Mouse (Mus musculus) cortical plate, adult 2 months (tissue): ENCODE measurements around the gene Bcam.

Source experiments
- CTCF ChIP-seq: fragments of 200-500 bp; IDR thresholded peaks from 2 replicates; pipeline ENCODE4 v1.5.1; 2011; ENCODE audit warnings: mild to moderate bottlenecking, control low read depth, low read length; ENCODE audit not compliant: insufficient read depth; ENCODE audit errors: extremely low read depth
- POLR2A ChIP-seq: fragments of 200-500 bp; IDR thresholded peaks from 2 replicates; pipeline ENCODE4 v1.6.1; 2011; ENCODE audit warnings: mild to moderate bottlenecking, low read length, control low read depth; ENCODE audit not compliant: insufficient read depth; ENCODE audit errors: extremely low read depth

DNA sequence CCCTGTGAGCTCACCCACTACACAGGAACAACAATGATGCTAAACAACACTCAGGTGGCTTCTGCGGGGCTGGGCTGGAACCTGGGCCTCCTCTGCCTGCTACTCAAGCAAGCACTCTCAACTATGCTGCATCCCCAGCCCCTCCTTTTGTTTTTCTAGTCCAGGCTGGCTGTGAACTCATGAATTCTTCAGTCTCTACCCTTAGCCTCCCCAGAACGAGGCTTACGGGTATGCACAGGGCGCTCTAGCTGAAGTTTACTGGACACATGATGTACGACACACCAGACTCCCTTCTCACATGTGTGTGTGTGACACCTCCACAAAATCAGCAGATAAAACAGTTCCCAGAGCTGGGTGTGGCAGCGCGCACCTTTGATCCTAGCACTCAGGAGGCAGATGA, 48.1 kb upstream of the Bcam start:
- TF ChIP-seq CTCF = no peak
- TF ChIP-seq POLR2A = no peak
